Mouse (Mus musculus): ENCODE measurements around the gene Rngtt.
A peak's percentile ranks its signal among the peaks of the same experiment; 100 is the strongest.
"Not testable (repeated sequence)": the region's sequence is repeated elsewhere in the genome, so short reads cannot be mapped to it uniquely, and the experiment has no call there.

The Rngtt gene

GRCm38 (mm10) chr4:33441864-33442263 lies 131.8 kb downstream of the Rngtt start:
- DNase-seq (ENCODE audit: low read depth) = no peak

GRCm38 (mm10) chr4:33446265-33446664 lies 136.2 kb downstream of the Rngtt start:
- peak; percentile 47 for DNase-seq (ENCODE audit: low read depth)

- no peak for DNase-seq (ENCODE audit: low read depth)
Measured at GRCm38 (mm10) chr4:33446881-33447280, 136.8 kb downstream of the Rngtt start.

GRCm38 (mm10) chr4:33450356-33450755 lies 140.2 kb downstream of the Rngtt start:
- DNase-seq (ENCODE audit: low read depth) = not testable (repeated sequence)

GRCm38 (mm10) chr4:33459851-33460250 lies 149.7 kb downstream of the Rngtt start:
- no peak for DNase-seq (ENCODE audit: low read depth)

GRCm38 (mm10) chr4:33464432-33464831 lies 154.3 kb downstream of the Rngtt start:
- no peak for DNase-seq (ENCODE audit: low read depth)

GRCm38 (mm10) chr4:33465871-33466270 lies 155.8 kb downstream of the Rngtt start:
- DNase-seq (ENCODE audit: low read depth) = no peak

GRCm38 (mm10) chr4:33466970-33467399 lies 156.9 kb downstream of the Rngtt start:
- peak; percentile 15 for DNase-seq (ENCODE audit: low read depth)

GRCm38 (mm10) chr4:33467627-33468026 lies 157.5 kb downstream of the Rngtt start:
- peak; percentile 43 for DNase-seq (ENCODE audit: low read depth)

- DNase-seq (ENCODE audit: low read depth) = no peak
Measured at GRCm38 (mm10) chr4:33468151-33468550, 158.0 kb downstream of the Rngtt start.

GRCm38 (mm10) chr4:33470671-33471302 lies 160.7 kb downstream of the Rngtt start:
- no peak for DNase-seq (ENCODE audit: low read depth)

GRCm38 (mm10) chr4:33478011-33478785 lies 168.1 kb downstream of the Rngtt start:
- DNase-seq (ENCODE audit: low read depth) = no peak

- no peak for DNase-seq (ENCODE audit: low read depth)
Measured at GRCm38 (mm10) chr4:33481721-33482120, 171.6 kb downstream of the Rngtt start.

GRCm38 (mm10) chr4:33486050-33486449 lies 175.9 kb downstream of the Rngtt start:
- no peak for DNase-seq (ENCODE audit: low read depth)

- DNase-seq (ENCODE audit: low read depth) = no peak
Measured at GRCm38 (mm10) chr4:33491108-33491507, 181.0 kb downstream of the Rngtt start.

- DNase-seq (ENCODE audit: low read depth) = no peak
Measured at GRCm38 (mm10) chr4:33494377-33494776, 184.3 kb downstream of the Rngtt start.

- peak; percentile 10 for DNase-seq (ENCODE audit: low read depth)
Measured at GRCm38 (mm10) chr4:33496985-33497384, 186.9 kb downstream of the Rngtt start.

- no peak for DNase-seq (ENCODE audit: low read depth)
Measured at GRCm38 (mm10) chr4:33497657-33498056, 187.5 kb downstream of the Rngtt start.

GRCm38 (mm10) chr4:33498160-33498874 lies 188.2 kb downstream of the Rngtt start:
- DNase-seq (ENCODE audit: low read depth) = no peak

- DNase-seq (ENCODE audit: low read depth) = no peak
Measured at GRCm38 (mm10) chr4:33506638-33507037, 196.5 kb downstream of the Rngtt start.

- no peak for DNase-seq (ENCODE audit: low read depth)
Measured at GRCm38 (mm10) chr4:33510544-33510943, 200.4 kb downstream of the Rngtt start.

GRCm38 (mm10) chr4:33513421-33513820 lies 203.3 kb downstream of the Rngtt start:
- DNase-seq (ENCODE audit: low read depth) = no peak
